Mouse (Mus musculus) monocyte, adult 2 months (primary cell): ENCODE measurements around the gene Fgd3.

Experiments
- DNase-seq, 2 experiments: peaks; one replicate each; pipeline ENCODE4 v3.0.0; 2022; ENCODE audit warnings: low spot score in 2 of 2, low read depth in 1 of 2

Gene Fgd3

DNA sequence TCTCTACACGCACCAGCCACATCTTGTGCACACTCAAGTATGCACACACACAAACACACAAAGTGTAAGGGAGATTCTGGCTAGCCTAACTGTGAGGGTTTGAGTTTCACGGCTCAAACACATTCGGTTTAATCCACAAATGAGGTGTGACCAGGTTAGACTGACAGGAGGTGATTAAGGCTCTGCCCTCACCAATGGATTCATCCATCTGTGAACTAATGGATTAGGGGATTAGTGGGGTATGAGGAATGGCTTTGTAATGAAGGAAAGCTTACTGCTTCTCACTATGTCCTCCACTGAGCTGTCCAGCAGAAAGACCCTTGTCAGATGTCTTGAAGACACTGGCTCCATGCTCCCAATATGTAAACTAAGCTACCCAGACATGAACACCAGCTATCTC lies 101.5 kb downstream of the Fgd3 start:
- DNase-seq, result no peak

- no peak for DNase-seq
Observed at GRCm38 (mm10) chr13:49216808-49217561, 103.1 kb downstream of the Fgd3 start.

DNA sequence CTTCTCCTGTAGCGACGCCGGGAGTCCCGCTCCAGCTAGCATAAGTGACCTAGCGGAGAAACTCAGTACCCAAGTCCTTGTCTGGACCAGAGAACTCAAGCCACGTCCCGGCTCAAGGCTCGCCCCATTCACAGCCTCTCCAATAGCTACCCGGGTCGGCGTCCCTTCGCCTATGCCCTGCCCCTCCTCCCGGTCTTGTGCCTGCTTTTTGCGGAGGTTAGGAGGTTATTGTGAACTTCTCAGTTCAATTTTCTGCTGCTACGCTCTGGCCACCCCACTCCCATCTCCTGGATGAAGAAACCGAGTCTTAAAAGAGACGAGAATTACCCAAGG lies 103.9 kb downstream of the Fgd3 start:
- DNase-seq, result no peak

DNA sequence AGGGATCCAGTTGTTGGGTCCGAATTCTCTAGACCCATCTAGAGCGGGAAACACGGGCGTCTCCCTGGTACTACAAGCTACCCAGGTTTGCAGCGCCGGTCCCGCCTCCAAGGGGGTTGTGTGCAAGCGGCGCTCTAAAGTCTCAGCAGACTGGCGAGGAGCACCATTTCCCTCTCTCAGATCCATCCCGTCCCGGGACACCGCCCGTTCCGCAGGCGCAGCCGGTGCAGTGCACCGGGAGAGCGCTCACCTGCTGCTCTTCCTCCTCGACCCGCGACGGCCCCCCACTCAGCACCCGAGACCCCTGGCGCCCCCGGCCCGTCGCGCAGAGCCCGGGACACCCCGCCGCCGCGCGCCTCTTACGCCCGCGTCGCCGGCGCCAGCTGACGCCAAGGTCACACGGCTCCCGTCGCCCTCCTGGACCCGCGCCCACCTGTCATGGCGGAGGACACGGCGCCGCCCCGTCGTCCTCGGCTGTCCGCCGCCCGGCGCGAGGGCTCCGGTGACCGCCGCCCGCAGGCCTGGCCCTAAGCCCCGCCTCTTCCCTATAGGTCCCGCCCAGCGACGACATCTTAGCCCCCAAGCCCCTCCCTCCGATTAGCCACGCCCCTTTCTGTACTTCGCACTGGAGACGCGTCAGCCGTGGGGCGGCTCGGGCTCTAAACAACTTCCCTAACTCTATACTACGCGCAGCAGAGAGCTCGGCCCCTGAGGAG lies 104.4 kb downstream of the Fgd3 start, which contains the start of gene Card19:
TSS of gene Card19 (minus strand) at position 534 of the 716 bp plus-strand sequence.
- peak; percentile 97 to 99 for DNase-seq

DNA sequence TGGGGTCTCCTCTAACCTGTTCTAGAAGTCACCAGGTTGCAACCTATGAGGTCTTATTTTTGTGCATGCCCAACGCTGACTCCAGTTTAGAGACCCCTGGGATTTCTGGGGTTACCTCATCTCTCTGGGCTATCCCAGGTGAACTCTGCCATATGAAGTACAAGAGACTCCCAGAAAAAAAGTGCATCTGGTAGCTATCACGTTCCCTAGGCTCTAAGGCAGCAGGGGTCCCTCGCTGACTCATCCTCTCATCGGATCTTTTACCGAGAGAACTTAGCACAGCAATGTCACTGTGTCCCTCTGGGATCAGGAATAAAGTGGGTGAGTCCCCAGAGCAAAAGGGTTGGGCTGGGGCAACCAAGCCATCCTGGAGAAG lies 105.0 kb downstream of the Fgd3 start:
- no peak for DNase-seq

GRCm38 (mm10) chr13:49214454-49214853 lies 105.7 kb downstream of the Fgd3 start:
- no peak for DNase-seq

- DNase-seq, result peak; percentile 74 to 75
Observed at GRCm38 (mm10) chr13:49213531-49213932, 106.6 kb downstream of the Fgd3 start.

DNA sequence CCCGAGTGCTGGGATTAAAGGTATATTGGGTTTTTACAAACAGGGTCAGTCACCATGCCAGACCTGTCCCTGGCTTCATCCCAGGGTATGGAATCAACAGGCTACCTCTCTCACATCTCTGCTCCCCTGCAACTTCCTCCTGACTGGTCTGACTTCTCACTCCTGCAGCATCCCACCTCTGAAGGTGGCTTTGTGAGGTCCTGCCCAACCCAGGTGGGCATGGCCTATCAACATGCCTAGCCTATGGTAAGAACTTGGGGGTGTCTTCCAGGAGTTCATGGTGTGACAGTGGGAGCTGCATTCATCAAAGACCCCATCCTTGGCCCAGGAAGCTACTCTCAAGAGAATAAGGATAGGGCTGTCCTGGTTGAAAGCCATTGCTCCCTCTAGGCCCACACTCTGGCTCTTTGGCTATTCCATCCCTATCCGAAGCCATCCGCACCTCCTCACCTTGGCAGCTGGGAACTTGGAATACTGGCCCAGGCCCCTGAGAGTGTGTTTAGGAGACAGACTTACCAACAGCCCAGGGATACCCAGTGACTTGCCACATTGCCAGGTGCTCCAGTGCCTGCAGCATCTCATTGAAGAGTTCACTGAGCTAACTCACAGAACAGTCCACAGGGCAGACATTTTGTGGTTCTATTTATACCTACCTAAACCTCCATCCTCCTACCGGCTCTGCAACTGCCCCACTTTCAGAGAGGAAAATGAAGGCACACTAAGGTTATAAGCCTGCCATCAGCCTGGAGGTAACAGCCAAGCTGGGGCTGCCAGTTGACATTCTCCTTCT lies 107.2 kb downstream of the Fgd3 start:
- DNase-seq, result no peak
